Mouse (Mus musculus) erythroblast, adult 5-6 weeks (primary cell): Measurements from ENCODE around the gene Kcnk12. TPM values are rescaled to one million over a fixed set of nuclear protein-coding genes. Genes with fewer than 3 reads are reported as not detected.

ENCODE experiments used
- ATAC-seq: replicated peaks from 2 replicates; pipeline ENCODE4 v1.8.0; 2016; ENCODE audit warnings: moderate number of reproducible peaks, mild to moderate bottlenecking, moderate TSS enrichment, inconsistent platforms; ENCODE audit not compliant: poor library complexity, low FRiP score, severe bottlenecking
- total RNA-seq, 2 experiments: library from RNA; stranded (forward) in 1 of 2; stranded (reverse) in 1 of 2; fragments of 150-400 nt in 1 of 2; fragments of 200-764, 138-1000 nt in 1 of 2; gene quantifications; 2 replicates each; pipeline versions ENCODE4 v1.2.3 to v1.2.4; 2015 to 2017; ENCODE audit warnings: low replicate concordance in 2 of 2

The Kcnk12 gene
- total RNA-seq, 2 experiments from 2014 or later: 0.51 TPM; not detected in 1

- no peak for ATAC-seq
Measured at GRCm38 (mm10) chr17:87726489-87727356, 71.1 kb downstream of the Kcnk12 start.

GRCm38 (mm10) chr17:87724727-87725126, 73.1 kb downstream of the Kcnk12 start:
- no peak for ATAC-seq

- no peak for ATAC-seq
Measured at GRCm38 (mm10) chr17:87700101-87700500, 97.7 kb downstream of the Kcnk12 start.

- no peak for ATAC-seq
Measured at GRCm38 (mm10) chr17:87698996-87699765, 98.6 kb downstream of the Kcnk12 start.

- ATAC-seq: no peak
Measured at GRCm38 (mm10) chr17:87696814-87697213, 101.0 kb downstream of the Kcnk12 start.

- ATAC-seq: no peak
Measured at GRCm38 (mm10) chr17:87695874-87696465, 101.8 kb downstream of the Kcnk12 start.

Other genes starting within 250 kb of the Kcnk12 start
- gene Epcam, start 162.0 kb downstream of the Kcnk12 start, total RNA-seq (2015; ENCODE audit: low replicate concordance): 0.84 TPM in 1 of 2 replicates, not detected in the other
- gene Epcam, start 162.0 kb downstream of the Kcnk12 start, total RNA-seq (2017; ENCODE audit: low replicate concordance): not detected in 2 replicates
- gene Msh2, start 125.7 kb downstream of the Kcnk12 start, total RNA-seq (2015; ENCODE audit: low replicate concordance): 4.8 and 10.9 TPM in 2 replicates
- gene Msh2, start 125.7 kb downstream of the Kcnk12 start, total RNA-seq (2017; ENCODE audit: low replicate concordance): 15.4 and 17.3 TPM in 2 replicates
- not detected in 2 replicates for gene Rpl36-ps4, start 123.0 kb upstream of the Kcnk12 start, total RNA-seq (2015; ENCODE audit: low replicate concordance)
- gene Rpl36-ps4, start 123.0 kb upstream of the Kcnk12 start, total RNA-seq (2017; ENCODE audit: low replicate concordance): not detected in 2 replicates
- gene Msh6, start 177.1 kb upstream of the Kcnk12 start, total RNA-seq (2015; ENCODE audit: low replicate concordance): 15.2 and 21.5 TPM in 2 replicates
- gene Msh6, start 177.1 kb upstream of the Kcnk12 start, total RNA-seq (2017; ENCODE audit: low replicate concordance): 21.4 and 22.9 TPM in 2 replicates